Mouse (Mus musculus) liver, embryonic 12.5 days (tissue): ENCODE results near the gene Gorasp1. TPM values are rescaled to one million over a fixed set of nuclear protein-coding genes. Genes with fewer than 3 reads are reported as not detected.

Source experiments
- ATAC-seq: fragments of 200-750 bp; cut with Nextera tagmentation; 2 replicates; pipeline ENCODE4 v1.8.0; 2017; ENCODE audit warnings: moderate number of reproducible peaks, mild to moderate bottlenecking, moderate library complexity
- H3K27ac ChIP-seq: fragments of 300-500 bp; sonication (generic); 2 replicates; pipeline ENCODE4 v1.5.1; 2016; ENCODE audit warnings: mild to moderate bottlenecking
- H3K27me3 ChIP-seq: fragments of 300-500 bp; sonication (generic); replicated peaks from 2 replicates; pipeline ENCODE4 v1.6.1; 2016; ENCODE audit warnings: mild to moderate bottlenecking, moderate library complexity
- H3K36me3 ChIP-seq: fragments of 300-500 bp; sonication (generic); 2 replicates; pipeline ENCODE4 v1.6.1; 2016; ENCODE audit warnings: mild to moderate bottlenecking, moderate library complexity
- H3K4me1 ChIP-seq: fragments of 300-500 bp; sonication (generic); 2 replicates; pipeline ENCODE4 v1.6.1; 2016
- H3K4me2 ChIP-seq: fragments of 300-500 bp; sonication (generic); 2 replicates; pipeline ENCODE4 v1.6.1; 2016; ENCODE audit warnings: mild to moderate bottlenecking, moderate library complexity
- H3K4me3 ChIP-seq: fragments of 300-500 bp; sonication (generic); 2 replicates; pipeline ENCODE4 v1.5.1; 2016; ENCODE audit warnings: mild to moderate bottlenecking, moderate library complexity
- H3K9ac ChIP-seq: fragments of 300-500 bp; sonication (generic); 2 replicates; pipeline ENCODE4 v1.6.1; 2016; ENCODE audit warnings: mild to moderate bottlenecking, moderate library complexity
- H3K9me3 ChIP-seq: fragments of 300-500 bp; sonication (generic); replicated peaks from 2 replicates; pipeline ENCODE4 v1.6.1; 2016; ENCODE audit warnings: mild to moderate bottlenecking, moderate library complexity
- WGBS: fragments of 180-500 bp; shearing (Covaris S2); methylation state at CpG from one replicate; pipeline ENCODE4 v1.1.7; 2016; ENCODE audit not compliant: insufficient replicate concordance; 5-methylcytosine and 5-hydroxymethylcytosine counted together
- polyA plus RNA-seq: library from polyadenylated mRNA; unstranded; fragments of >200 nt; fragmentation: Nextera tagmentation; extraction: Ambion mirVana; gene quantifications from 2 replicates; pipeline ENCODE4 v1.2.1, GENCODE M21; 2016

Gorasp1 gene
- polyA plus RNA-seq, 1 experiment from 2014 or later = 15.9 TPM

DNA sequence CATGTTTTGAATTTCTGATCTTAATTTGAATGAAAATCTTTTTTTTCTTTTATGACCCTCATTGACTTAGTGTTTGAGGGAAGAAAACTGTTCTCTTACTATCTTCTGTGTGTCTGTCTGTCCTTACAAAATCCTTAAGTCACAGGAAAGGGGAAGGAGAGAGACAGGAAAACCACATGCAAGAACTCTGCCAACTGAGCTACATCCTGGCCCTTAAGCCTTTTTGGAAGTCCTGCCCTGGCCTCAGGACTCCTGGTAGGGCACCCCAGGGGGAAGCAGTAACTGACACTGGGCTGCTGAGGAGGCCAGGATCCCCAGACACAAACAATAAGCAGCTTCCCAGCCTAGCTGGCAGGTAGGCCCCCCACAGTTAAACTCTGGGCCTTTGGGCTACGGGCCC is 6.0 kb upstream of the Gorasp1 start:
- peaks cover 3% of the 10 kb centered on the region; the same call in 1 of the 2 replicates for H3K4me1 ChIP-seq

DNA sequence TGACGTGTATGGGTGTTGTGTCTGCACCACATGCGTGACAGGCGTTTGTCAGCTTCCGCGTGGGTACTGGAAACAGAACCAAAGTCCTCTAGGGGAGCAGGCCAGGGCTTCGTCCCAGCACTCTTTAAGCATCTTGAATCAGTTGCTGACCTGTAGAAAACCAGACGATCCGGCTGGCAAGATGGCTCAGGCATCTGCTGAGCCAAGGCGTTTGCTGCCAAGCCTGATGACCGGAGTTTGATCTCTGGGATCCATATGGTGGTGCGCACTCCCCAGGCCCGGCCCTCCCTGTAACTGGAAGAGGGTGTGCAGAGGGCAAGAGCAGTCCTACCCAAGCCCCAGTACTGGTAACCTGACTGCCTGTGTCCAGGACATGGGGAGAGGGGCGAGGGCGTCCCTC is 4.5 kb upstream of the Gorasp1 start:
- H3K4me2 ChIP-seq = no peak overlapping the region
- H3K27me3 ChIP-seq = no peaks in the 10 kb centered on the region
- no peak overlapping the region for H3K4me3 ChIP-seq
- 81% methylated on average over 14 of the region's 14 CpGs for WGBS
- no peak overlapping the region for H3K9ac ChIP-seq
- H3K27ac ChIP-seq = no peak overlapping the region
- no peaks in the 10 kb centered on the region for H3K36me3 ChIP-seq
- peaks cover 15% of the 10 kb centered on the region for H3K4me1 ChIP-seq
- no peak for ATAC-seq
- no peaks in the 10 kb centered on the region for H3K9me3 ChIP-seq

More for the DNA sequence above, 6.0 kb upstream of the Gorasp1 start:
- Histone ChIP-seq H3K27me3 (no peaks in the 10 kb centered on the region), H3K4me3 (no peak overlapping the region), H3K9me3 (no peaks in the 10 kb centered on the region), H3K4me2 (no peak overlapping the region), H3K9ac (no peak overlapping the region), H3K27ac (no peak overlapping the region; the same call in 1 of the 2 replicates), H3K36me3 (no peaks in the 10 kb centered on the region)
- WGBS = 44% methylated on average over 1 of the region's 1 CpGs
- ATAC-seq = no peak

DNA sequence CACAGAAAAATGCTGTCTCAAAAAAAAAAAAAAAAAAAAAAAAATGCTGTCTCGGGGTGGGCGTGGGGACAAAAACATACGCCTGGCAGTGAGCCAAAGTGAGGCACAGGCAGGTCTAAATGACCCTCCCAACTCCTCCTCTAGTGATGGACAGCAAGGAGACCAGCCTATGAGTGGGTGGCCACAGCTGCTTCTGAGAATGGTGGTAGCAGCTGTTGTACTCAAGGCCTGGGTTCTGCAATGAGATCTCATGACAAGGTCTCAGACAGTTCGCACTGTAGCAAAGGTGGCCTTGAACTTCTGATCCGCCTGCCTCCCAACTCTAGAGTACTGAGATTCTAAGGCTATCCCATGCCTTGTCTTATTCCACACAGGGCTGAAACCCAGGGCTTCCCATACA is 4.0 kb upstream of the Gorasp1 start:
- no peak overlapping the region for H3K4me3 ChIP-seq
- H3K27me3 ChIP-seq = no peaks in the 10 kb centered on the region
- H3K9me3 ChIP-seq = no peaks in the 10 kb centered on the region
- H3K36me3 ChIP-seq = no peaks in the 10 kb centered on the region
- peaks cover 20% of the 10 kb centered on the region for H3K4me1 ChIP-seq
- H3K9ac ChIP-seq = no peak overlapping the region
- ATAC-seq = no peak
- H3K4me2 ChIP-seq = no peak overlapping the region
- 72% methylated on average over 5 of the region's 5 CpGs for WGBS
- H3K27ac ChIP-seq = no peak overlapping the region

DNA sequence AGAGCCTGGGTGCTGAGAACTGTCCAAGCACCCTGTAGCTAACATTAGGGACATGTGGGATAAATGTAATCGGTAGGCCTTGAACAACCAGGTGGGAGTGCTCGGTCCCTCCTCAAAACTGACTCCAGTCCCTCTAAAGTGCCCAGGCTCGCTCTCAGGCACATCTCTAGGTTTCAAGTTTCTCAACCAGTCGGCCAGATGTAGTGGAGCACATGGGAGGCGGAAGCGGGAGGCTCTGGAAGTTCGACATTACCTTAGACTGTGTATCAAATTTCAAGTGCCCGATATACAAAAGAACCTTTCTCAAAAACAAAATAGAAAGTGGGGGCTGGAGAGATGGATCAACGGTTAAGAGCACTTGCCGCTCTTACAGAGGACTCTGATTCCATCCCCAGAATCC is 2.3 kb upstream of the Gorasp1 start:
- WGBS = 75% methylated on average over 10 of the region's 10 CpGs
- peaks cover 30% of the 10 kb centered on the region for H3K4me1 ChIP-seq
- no peak for ATAC-seq

DNA sequence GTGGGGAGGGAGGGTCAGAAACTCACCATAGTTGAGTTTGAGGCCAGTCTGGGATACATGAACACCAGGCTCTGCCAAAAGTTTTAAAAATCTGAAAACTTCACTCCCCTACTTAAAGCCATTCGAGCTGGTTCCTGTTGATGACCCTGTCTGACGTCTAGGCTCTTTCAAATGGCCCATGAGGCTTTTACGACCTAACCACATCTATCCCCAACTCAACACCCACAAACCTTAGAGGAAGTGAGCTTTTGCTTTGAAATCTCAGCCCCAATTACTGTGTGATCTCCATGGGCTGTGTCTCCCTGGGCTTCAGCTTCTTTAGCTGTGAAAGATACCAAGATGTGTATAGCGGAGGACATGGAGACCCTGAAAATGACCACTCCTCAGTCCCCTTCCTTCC is 1.1 kb upstream of the Gorasp1 start:
- WGBS = 43% methylated on average over 4 of the region's 4 CpGs
- H3K9ac ChIP-seq = no peak overlapping the region
- H3K4me2 ChIP-seq = no peak overlapping the region
- no peak overlapping the region for H3K4me3 ChIP-seq
- H3K27ac ChIP-seq = no peak overlapping the region
- peaks cover 8% of the 10 kb centered on the region for H3K36me3 ChIP-seq
- peaks cover 33% of the 10 kb centered on the region for H3K4me1 ChIP-seq
- no peaks in the 10 kb centered on the region for H3K9me3 ChIP-seq
- no peaks in the 10 kb centered on the region for H3K27me3 ChIP-seq
- ATAC-seq = no peak

More for the DNA sequence above, 2.3 kb upstream of the Gorasp1 start:
- Histone ChIP-seq H3K27ac (no peak overlapping the region), H3K27me3 (no peaks in the 10 kb centered on the region), H3K4me3 (no peak overlapping the region), H3K9me3 (no peaks in the 10 kb centered on the region), H3K4me2 (no peak overlapping the region), H3K36me3 (peaks cover 8% of the 10 kb centered on the region), H3K9ac (no peak overlapping the region)

DNA sequence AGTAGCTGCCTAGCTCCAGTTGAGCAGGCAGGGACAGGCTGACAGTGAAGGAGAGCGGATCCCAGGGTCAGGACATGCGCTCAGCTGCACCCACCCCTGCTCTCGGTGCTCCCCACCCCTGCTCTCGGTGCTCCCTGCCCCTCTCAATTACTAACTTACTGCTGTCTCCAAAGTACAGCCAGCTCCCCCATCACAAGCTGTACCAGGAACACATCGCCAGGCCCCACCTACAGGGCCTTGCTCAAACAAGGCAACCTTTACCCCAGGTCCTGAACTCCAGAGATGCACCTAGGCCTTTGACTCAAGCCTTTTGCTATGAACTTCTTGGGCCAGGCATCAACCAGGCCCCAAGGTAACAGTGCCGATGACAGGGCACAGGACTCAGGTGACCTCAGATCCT is 3.7 kb downstream of the Gorasp1 start:
- peaks cover 54% of the 10 kb centered on the region for H3K36me3 ChIP-seq
- no peak overlapping the region for H3K4me3 ChIP-seq
- H3K9ac ChIP-seq = no peak overlapping the region
- H3K27me3 ChIP-seq = no peaks in the 10 kb centered on the region
- H3K27ac ChIP-seq = no peak overlapping the region
- no peak overlapping the region for H3K4me2 ChIP-seq
- H3K4me1 ChIP-seq = peaks cover 35% of the 10 kb centered on the region
- H3K9me3 ChIP-seq = no peaks in the 10 kb centered on the region
- no peak for ATAC-seq
- 78% methylated on average over 6 of the region's 6 CpGs for WGBS

DNA sequence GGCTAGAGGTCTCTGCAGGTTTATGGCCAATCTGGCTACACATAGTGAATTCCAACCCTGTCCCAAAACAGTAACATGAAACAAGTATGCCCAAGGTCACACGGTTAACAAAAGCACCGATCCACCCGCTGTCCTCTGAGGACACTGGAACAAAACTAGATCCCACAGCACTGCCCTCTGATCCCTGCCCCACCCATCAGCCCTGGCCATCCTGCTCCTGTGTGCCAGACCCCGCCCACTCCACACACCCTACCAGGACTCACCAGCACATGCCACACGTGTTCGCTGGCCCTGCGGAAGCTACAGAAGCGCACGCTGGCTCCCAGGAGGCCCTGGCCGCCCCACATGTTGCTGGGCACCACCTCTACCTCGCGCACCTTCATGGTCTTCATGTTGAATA is 5.0 kb downstream of the Gorasp1 start:
- Histone ChIP-seq H3K27me3 (no peaks in the 10 kb centered on the region), H3K9me3 (no peaks in the 10 kb centered on the region), H3K4me1 (peaks cover 27% of the 10 kb centered on the region), H3K9ac (no peak overlapping the region), H3K4me3 (no peak overlapping the region), H3K27ac (no peak overlapping the region), H3K4me2 (no peak overlapping the region), H3K36me3 (peaks cover 67% of the 10 kb centered on the region)
- 76% methylated on average over 12 of the region's 12 CpGs for WGBS
- no peak for ATAC-seq

DNA sequence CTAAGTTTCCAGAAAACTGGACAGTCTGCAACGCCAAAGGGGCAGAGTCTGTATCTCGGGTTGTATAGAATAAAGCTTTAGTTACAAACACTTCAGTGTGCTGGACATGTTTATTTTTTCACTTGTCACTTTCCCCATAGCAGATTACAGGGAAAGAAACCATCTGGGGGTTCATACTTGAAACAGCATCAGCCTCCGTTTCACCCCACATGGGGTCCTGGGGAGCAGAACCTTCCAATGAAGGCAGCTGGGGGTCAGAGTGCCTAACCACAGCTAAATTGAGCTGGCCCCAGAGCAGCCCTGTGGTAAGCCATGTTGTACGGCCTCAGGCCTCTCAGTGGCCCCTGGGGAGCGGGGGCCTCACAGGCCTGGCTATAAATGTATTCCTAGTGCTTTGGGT is 10.9 kb downstream of the Gorasp1 start:
- Histone ChIP-seq H3K4me3 (no peak overlapping the region), H3K9me3 (no peaks in the 10 kb centered on the region), H3K4me2 (no peak overlapping the region), H3K27me3 (no peaks in the 10 kb centered on the region), H3K36me3 (peaks cover 97% of the 10 kb centered on the region), H3K27ac (0 out of 2 replicates have a peak overlapping the region, but pooled peaks have one; percentile 3), H3K4me1 (peaks cover 10% of the 10 kb centered on the region; the same call in 1 of the 2 replicates), H3K9ac (no peak overlapping the region)
- WGBS = 76% methylated on average over 5 of the region's 5 CpGs
- ATAC-seq = no peak

DNA sequence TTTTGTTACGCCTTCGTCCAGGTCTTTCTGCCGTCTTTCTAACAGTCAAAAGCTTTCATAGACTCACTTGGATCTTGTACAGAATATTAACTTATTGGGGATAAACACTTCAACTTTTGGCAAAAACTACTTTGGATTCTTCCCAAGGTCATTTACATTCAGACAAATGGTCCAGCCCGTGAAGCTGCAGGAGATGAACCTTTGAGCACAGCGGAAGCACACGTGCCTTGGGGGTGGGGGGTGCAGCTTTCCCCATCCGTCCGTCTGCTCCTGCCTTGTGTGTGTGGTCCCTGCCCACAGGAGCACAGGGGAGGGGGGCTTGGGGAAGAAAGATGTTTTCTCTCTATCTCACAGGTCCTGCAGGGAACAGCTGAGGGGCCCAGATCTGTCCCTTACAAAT is 11.6 kb downstream of the Gorasp1 start:
- H3K4me2 ChIP-seq = no peak overlapping the region
- H3K27me3 ChIP-seq = no peaks in the 10 kb centered on the region
- ATAC-seq = no peak
- WGBS = 67% methylated on average over 8 of the region's 8 CpGs
- no peak overlapping the region for H3K4me3 ChIP-seq
- no peak overlapping the region for H3K27ac ChIP-seq
- peaks cover 97% of the 10 kb centered on the region for H3K36me3 ChIP-seq
- no peaks in the 10 kb centered on the region for H3K9me3 ChIP-seq
- H3K9ac ChIP-seq = no peak overlapping the region
- H3K4me1 ChIP-seq = peaks cover 10% of the 10 kb centered on the region; the same call in 1 of the 2 replicates

DNA sequence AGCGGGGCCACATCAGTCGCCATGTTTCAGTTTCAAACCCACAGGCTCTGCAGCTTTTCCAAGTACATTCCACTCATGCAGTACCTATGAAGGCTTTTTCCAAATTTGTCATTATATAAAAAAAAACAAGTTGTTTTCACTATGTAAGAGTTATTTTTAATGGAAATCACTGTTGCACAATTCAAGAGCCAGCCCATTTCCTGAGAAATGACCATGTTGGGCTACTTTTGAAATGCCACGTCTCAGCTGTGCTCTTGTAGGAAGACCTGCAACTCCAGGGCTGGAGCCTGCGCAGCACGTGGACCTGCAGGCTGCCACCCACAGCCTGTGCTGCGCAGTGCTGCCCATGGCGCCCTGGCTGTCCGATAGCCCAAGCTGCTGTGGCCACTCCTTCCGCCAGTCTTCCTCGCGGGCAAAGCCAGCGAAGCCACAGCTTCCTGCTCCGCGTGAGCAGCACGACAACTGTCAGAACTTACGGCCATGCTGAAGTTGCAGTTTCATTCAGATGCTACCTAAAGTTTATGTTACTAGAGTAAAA is 12.2 kb downstream of the Gorasp1 start:
- H3K4me1 ChIP-seq = peaks cover 10% of the 10 kb centered on the region; the same call in 1 of the 2 replicates
- ATAC-seq = 0 out of 2 replicates have a peak, but pooled peaks have one; percentile 30
- H3K36me3 ChIP-seq = peaks cover 97% of the 10 kb centered on the region
- 42% methylated on average over 16 of the region's 16 CpGs for WGBS
- no peaks in the 10 kb centered on the region for H3K27me3 ChIP-seq
- H3K4me3 ChIP-seq = no peak overlapping the region
- no peak overlapping the region for H3K9ac ChIP-seq
- no peak overlapping the region for H3K4me2 ChIP-seq
- no peaks in the 10 kb centered on the region for H3K9me3 ChIP-seq
- H3K27ac ChIP-seq = no peak overlapping the region

DNA sequence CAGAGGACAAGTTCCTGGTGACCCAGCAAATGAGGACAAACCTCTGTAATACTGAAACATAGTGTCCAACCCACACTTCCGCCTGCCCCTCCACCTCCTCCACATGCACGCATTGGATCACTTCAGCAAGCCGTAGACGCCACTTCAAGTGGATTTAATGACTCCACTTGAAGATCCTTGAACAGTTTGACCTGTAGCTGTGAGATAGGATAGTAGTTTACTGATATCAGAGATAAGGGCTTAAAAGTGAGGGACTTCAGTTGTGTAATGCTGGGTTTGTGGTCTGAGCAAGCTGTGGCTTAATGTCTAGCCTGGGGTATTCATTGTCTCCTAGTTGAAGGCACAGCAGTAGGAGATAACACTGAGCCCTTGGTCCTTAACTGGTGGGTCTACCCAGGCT is 13.9 kb downstream of the Gorasp1 start:
- Histone ChIP-seq H3K9me3 (no peaks in the 10 kb centered on the region), H3K4me2 (no peak overlapping the region)
- 51% methylated on average over 4 of the region's 4 CpGs for WGBS

DNA sequence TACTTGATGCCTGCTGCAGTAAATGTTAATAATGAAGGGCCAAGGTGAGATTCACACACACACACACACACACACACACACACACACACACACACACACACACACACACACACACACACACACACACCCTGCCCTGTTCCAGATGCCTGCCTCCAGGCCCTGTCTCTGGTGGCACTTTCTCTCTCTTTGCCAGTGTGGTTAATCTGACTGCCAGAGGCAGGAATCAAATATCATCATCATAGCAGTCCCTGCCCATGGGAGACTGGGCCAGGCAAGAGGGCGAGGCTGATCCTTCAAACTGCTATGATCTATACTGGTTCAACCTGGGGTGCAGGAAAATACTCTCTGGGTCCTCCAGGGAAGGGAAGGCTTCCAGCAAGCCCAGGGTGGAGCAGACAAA is 17.5 kb downstream of the Gorasp1 start:
- Histone ChIP-seq H3K9ac (no peak overlapping the region), H3K4me2 (no peak overlapping the region), H3K9me3 (no peaks in the 10 kb centered on the region), H3K4me1 (no peaks in the 10 kb centered on the region), H3K27ac (no peak overlapping the region), H3K27me3 (no peaks in the 10 kb centered on the region), H3K4me3 (no peak overlapping the region), H3K36me3 (peaks cover 96% of the 10 kb centered on the region)
- ATAC-seq = no peak
- 89% methylated on average over 1 of the region's 1 CpGs for WGBS

More for the DNA sequence above, 13.9 kb downstream of the Gorasp1 start:
- no peak overlapping the region for H3K9ac ChIP-seq
- H3K36me3 ChIP-seq = peaks cover 97% of the 10 kb centered on the region
- H3K4me3 ChIP-seq = no peak overlapping the region
- ATAC-seq = no peak
- H3K27ac ChIP-seq = no peak overlapping the region
- peaks cover 10% of the 10 kb centered on the region; the same call in 1 of the 2 replicates for H3K4me1 ChIP-seq
- H3K27me3 ChIP-seq = no peaks in the 10 kb centered on the region
